Mouse (Mus musculus) v-Abl transformed pro-B cells (cell line): Measurements from ENCODE around the gene 0610030E20Rik.

ENCODE experiments used
- in situ Hi-C, 2 experiments: fragments of 400-800 bp; cut with MboI; formaldehyde crosslinking; loops; one replicate each; pipeline ENCODE4 v1.15.1; 2025; ENCODE audit not compliant: unreplicated experiment in 2 of 2

0610030E20Rik gene

DNA sequence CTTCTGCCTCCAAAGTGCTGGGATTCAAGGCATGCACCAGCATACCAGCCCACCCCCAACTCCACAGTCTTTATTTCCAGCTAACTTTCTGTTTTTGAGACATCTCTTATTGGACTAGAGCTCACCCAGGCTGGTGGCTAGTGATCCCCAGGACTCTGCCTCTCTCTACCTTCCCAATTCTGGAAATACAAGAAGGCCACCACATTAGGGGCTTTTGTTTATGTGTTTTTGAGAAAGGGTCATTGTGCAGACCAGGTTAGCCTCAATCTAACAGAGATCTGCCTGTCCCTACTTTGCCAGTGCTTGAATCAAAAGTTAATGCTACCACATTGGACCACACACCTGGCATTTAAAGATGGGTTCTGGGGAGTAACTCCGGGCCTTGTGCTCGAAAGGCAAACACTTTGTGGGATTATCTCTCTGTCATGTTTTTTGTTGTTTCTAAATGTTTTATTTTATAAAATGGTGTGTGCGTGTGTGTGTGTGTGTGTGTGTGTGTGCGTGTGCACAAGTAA is 20.4 kb downstream of the 0610030E20Rik start:
- in situ Hi-C loops: loop anchor here in 1 of 2 experiments (5.0 kb wide), 1 partner anchor 40 kb away; no protein-coding TSS in a partner anchor

DNA sequence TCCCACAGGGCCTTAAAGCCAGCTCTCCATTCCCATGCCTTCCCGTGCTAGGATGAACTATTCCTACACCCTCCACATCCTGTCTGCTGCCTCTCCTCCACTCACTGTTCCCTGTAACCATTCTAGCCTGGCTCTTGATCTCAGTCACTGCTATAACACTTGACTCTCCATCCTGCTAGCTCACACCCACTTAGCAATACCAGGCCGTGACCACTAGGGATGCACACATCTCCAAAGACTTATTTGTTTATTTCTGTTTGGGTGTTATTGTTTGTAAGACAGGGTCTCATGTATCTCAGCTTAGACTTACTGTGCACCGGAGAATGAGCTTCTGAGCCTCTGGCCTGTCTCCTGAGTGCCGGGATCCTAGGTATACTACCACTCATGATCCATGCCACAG is 22.4 kb downstream of the 0610030E20Rik start:
- in situ Hi-C loops: loop anchor here in 1 of 2 experiments (5.0 kb wide), 1 partner anchor 38 kb away; no protein-coding TSS in a partner anchor

DNA sequence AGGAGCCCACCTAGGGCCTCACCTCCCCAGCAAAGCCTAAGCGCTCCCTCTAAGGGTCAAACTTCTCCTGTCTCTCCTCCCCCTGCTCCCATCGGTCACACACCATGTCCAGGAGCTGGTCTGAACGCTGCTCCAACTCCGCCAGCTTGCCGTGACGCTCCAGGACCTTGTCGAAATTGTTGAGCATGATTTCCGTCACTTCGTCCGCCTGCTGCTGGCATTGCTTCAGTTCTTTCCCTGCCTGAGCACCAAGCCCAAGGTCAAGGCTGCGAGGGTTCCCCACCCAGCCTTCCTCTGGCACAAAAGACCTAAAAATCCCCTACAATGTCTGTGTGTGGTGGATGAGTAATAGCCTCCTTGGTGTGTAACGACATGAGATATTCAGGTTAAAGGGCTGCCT is 23.0 kb downstream of the 0610030E20Rik start:
- in situ Hi-C loops: no loop called here

DNA sequence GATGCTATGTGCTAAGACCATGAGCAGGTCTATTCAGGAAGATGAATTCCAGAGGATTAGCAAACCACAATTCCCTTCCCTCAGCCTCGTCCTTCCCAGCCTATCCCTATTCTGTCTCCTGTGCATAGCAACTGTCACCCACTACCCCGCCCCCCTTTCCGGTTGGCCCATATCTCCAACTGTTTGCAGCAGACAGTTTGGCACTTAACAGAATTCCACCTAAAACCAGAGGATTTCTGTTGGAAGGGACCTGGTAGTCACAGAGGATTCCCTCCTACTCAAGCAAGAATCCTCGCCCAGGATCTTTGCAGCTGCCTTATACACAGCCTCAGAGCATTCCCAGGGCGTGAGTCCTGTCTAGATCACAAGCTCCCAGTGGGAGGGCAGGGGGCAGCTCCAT is 24.0 kb downstream of the 0610030E20Rik start:
- in situ Hi-C loops: no loop called here

DNA sequence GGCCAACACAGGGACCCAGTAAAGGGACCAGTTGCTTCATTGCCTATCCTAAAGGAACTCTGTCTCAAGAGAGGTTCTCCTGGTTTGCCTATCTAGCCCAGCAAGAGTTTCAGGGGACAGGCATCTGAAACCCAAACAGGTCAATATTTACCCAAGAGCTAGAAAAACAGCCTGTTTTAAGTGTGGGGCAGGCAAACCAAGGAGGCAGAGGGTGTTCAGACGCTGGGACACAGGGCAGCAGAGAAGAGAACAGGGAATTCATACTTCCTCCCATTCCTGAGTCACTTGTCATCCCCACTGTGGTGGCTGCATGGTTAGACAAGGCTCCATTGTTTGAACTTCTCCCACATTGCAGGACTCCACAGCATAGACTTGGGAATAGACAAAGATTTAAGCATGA is 24.5 kb downstream of the 0610030E20Rik start:
- in situ Hi-C loops: no loop called here

DNA sequence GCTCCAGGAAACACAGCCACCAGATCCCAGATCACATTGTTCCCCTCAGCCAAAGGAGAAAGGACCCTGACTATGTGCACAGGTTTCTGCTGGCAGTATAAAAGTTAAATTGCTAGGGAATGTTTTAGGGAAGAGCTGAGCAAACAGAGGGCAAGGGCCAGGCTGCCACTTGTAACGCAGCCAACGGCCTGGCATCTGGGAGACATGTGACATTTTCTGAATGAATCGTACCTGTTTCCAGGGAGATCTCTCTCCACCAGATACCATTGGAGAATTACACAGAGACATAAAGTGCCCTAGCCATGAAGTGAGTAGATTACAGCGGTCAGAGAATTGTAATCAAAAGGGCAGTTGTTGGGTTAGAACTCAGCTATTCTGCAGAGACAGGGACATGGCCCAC is 26.1 kb downstream of the 0610030E20Rik start:
- in situ Hi-C loops: no loop called here

DNA sequence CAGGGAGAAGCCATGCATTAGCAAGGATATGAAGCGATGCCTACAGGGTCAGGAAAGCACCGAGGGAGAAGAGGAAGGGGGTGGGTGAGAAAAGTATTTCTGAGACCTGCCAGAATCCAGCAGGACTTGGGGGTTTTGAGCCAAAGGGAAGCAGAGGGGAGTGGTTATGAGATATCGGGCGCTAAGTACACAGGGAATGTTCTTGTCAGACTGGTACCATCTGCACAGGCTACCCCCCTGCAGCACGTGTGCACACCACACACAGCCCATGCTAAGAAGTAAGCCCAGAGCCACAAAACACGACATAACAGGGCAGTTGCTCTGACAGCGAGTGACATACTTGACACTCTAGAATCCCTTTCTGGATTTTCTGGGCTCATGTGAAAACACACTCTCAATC is 27.1 kb downstream of the 0610030E20Rik start:
- in situ Hi-C loops: no loop called here

DNA sequence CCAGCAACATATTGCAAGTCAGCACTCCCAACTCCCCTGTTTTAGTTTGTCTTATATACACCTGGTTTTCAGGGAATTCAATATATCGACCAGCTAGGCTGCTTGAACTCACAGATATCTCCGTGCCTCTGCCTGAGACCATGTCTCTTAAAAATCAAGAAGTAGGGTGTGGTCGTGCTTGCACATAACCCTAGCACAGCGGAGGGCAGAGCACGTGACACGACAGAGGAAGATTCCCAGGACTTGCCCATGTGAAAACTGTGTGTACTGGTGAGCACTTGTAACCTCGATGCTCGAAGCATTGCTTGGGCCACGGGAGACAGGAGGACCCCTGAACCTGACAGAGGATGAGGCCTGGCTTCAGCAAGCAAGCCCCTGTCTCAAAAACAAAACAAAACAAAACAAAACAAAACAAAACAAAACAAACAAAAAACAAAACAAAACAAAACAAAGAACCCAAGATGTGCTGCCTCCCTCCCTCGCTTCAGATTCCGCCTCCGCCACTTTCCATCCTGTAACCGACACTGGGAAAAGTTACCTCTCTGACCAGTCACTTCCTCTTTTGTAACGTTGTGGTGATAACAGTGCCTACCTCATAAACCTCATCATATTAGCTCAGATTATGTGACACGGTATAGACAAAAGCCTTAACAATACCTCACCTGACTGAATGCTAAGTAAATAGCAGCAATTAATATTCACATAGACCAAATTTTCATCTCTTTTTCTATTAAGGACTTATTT is 27.9 kb downstream of the 0610030E20Rik start:
- in situ Hi-C loops: no loop called here

DNA sequence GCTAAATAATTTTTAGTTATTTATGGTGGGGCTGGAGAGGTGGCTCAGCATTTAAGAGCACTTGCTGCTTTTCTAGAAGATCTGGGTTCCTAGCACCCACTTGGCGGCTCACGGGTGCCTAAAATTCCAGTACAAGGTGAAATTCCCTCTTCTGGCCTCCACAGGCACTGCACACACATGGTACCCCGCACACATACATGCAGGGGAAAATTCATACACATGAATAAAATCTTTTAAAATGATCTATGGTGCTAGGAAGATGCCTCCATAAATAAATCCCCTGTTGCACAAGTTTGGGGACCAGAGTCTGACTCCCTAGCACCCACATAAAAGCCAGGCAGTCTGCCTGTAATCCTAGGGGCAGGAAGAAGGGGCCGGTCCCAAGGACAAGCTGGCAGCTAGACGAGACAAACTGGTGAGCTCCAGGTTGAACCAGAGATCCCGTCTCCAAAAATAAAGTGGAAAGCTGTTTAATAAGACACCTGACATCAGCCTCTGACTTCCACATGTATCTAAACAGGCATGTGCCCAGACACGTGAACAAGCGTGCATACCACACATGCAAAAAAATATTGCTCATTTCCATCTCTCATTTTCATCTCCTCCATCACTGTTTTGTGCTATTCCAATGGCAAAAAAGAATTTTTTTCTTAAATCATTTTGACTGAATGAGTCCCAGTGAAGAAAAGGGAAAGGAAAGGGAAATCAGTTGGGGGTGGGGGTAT is 31.6 kb downstream of the 0610030E20Rik start:
- in situ Hi-C loops: no loop called here

DNA sequence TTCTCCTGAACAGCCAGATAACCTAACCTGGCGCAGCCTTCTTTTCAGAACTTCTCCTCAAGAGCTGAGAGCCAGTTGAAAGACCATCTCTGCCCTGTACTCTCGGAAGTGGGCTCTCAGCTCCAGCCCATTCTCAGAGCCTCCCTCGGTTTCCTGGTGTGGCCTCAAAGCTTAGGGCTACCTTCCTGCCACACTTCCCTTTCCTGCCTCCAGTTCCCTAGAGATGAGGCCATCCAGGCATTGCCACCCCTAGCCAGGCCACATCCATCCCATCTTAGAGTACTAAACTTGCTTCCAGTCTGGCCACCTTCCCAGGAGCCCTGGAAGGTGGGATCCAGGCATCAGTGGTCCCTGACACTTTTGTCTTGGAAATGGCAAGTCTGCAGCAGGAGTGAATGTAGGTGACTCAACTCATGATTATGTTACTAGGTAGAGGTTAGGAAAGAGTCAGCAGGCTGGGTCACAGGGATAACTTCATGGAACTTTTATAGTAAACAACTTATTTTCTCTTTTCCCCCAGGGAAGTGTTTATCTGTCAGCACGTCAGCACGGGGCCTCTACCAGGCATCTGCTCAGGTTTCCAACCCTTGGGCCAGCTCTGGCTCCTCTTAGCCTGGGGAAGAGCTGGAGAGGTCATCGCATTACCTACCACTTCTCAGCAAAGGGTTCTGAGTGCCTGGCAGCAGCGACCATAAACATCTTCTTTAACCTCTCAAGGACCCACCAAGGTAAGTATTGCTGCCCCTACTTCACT is 32.4 kb downstream of the 0610030E20Rik start:
- in situ Hi-C loops: no loop called here

DNA sequence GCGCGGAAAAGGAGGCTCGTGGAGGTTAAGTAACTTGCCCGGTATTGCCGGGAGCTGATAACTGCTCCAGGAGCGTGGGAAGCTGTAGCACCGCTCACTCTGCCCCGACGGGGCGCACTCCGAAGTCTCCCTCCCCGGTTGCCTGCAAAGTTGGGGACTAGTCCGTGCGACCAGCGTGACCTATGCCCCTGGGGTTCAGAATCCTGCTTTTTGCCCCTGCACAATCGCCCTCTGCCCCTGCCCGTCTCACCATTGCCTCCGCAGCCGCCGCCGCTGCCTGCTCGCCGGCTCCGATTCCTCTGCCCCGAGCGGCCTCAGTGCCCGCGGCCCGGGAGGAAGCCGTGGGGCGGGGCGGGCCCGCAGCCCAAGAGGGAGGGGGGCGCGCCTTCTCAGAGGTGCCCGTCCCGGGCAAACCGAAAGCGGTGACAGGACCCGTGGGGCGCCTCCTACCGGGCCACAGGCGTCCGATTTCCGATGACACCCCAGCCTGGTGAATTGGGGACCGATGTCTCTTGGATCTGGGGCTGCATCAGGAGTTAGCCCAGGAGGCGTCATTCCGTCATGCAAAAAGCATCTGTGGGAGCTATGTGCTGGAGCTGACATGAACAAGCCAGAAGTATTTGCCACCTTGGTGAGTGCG is 33.1 kb downstream of the 0610030E20Rik start, which contains the start of gene Vamp5:
Vamp5 (minus strand) TSS at position 338 of the 640 bp plus-strand sequence.
- in situ Hi-C loops: no loop called here

DNA sequence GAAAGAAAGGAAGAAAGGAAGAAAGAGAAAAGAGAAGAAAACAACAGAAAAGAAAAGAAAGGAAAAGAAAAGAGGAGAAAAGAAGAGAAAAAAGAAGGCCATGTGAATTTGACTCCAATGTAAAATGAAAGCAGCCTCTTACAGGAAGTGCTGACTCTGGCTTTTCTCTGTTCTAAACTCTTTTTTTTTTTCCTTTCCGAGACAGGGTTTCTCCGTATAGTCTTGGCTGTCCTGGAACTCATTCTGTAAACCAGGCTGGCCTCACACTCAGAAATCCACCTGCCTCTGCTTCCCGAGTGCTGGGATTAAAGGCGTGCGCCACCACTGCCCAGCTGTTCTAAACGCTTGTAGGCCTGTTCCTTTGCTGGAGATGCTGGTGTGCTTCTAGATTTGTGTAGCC is 35.4 kb downstream of the 0610030E20Rik start:
- in situ Hi-C loops: no loop called here

DNA sequence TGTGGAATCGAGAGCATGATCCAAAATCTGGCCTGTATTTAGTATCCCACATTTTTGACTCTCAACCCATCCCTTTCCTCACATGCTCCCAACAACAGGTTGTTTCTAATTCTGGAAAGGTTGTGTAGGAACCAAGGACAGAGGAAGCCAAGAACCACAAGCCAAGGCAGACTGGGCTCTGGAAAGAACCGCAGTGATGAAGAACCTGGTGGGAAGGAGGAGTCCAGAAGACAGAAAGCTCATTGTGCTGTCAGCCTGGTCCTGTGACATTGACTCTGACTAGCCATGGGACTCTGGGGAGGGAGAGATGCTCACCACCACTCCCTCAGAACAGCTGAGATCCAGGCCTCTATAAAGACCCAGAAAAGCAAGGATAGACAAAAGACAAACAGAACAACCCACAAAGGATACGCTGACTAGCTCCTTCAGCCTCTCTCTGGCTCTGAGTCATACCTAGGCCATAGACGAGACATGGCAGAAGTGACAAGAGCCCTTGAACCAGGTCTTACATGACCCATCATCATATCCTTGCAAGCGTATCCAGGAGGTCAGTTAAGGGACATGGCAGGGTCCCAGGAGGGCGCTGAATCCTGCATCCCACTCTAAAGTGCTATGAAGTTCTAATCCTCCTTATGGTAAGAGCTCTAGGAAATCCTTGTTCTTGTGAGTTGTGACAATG is 36.2 kb downstream of the 0610030E20Rik start:
- in situ Hi-C loops: no loop called here

DNA sequence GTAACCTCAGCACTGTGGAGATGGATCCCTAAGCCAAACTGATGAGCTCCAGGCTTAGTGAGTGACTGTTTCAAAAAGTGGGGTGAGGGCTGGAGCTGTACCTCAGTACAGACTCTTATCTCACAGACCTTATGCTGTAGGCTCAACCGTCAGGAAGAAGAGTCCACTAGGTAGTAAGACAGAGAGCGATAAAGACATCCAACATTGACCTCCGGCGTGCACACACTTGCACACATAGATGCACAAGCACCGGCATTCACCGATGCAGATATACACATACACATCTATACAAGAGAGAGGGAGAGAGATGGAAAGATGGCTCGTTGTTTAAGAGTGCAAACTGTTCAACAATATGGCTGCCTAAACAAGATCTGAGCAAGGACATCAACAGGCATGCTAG is 36.8 kb downstream of the 0610030E20Rik start:
- in situ Hi-C loops: no loop called here

DNA sequence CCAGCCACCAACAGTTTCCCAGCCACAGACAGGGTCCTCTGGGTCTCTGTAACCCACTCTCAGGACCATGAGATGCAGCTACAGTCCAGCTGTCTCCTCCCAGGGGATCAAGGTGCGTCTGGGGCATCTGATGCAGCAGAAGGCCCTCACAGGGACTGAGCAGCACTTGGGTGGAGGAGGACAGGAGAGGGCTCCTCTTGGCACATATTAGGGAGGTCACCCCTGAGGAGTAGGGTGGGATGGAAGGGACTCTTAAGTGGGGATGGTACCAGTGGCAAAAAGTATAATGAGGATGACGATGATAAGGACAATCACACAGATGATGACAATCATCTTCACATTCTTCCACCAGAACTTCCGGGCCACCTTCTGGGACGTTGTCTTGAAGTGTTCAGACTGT is 38.1 kb downstream of the 0610030E20Rik start:
- in situ Hi-C loops: no loop called here

DNA sequence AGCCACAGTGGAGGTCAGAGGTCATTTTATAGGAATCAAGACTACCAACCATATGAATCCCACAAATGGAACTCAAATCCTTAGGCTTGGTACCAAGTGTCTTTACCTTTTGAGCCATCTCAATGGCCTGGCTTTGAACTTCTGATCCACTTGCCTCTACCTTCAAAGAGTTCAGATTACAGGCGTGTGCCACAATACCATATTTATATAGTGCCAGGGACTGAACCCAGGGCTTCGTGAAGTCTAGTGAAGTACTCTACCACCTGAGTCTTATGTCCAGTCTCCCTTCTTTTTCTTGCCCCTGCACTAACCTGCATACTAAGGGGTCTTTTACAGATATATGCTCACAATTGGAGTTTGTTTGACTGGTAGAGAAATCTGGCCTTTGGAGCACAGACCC is 39.4 kb downstream of the 0610030E20Rik start:
- in situ Hi-C loops: no loop called here

DNA sequence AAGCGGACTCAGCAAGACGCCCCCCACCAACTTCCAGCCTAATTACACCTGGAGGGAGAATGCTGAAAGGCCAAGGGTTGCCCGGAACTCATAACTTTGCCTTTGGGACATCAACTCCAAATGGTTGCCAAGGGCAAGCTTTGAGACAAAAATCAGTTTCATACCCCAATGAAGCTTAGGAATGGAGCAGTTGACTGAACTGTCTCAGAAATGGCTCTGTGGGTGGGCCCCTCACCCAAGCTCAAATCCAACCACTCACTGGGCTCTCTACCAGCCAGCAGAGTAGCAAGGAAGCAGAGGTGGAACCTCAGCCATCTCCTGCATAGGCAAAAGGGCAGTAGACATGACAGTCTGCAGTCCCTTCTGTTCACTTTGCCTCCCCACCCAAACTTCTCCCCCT is 40.7 kb downstream of the 0610030E20Rik start:
- in situ Hi-C loops: no loop called here

DNA sequence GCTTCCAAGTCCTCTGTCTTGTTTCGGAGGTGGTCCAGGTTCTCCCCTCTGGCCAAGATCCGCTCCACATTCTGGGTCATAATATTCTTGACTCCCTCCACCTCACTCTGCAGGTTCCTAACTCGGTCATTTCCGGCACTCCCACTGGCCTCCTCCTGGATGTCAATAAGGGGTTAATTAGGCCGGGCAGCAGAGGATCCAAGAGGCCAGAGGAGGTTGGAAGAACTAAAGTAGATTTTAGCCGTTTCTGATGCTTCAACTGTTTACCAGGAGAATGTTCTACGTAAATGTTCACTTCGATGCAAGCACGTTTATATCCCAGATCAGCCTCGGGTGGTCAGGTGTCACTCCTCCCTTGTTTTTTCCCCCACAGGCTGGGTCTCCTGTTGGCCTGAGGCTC is 41.1 kb downstream of the 0610030E20Rik start:
- in situ Hi-C loops: no loop called here

DNA sequence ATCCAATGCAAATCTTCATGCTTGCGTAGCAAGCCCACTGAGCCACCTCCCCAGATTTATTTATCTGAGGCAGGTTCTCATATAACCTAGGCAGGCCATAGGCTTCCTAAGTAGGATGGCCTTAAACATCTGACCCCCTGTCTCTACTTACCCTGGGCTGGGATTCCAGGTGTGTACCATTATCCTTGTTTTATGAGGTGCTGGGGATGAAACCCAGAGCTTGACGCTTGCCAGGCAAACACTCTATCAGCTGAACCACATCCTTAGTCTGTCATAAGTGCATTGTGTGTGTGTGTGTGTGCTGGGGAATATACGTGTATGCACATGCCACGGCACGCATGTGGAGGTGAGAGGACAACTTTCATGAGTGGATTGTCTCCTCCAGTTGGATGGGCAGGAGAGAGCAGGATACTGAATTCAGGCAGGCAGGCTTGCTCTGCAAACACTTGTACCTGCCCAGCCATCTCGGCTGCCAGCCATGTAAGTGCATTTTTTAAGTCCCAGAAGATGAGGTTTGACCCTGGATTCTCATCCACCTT is 41.7 kb downstream of the 0610030E20Rik start:
- in situ Hi-C loops: no loop called here

DNA sequence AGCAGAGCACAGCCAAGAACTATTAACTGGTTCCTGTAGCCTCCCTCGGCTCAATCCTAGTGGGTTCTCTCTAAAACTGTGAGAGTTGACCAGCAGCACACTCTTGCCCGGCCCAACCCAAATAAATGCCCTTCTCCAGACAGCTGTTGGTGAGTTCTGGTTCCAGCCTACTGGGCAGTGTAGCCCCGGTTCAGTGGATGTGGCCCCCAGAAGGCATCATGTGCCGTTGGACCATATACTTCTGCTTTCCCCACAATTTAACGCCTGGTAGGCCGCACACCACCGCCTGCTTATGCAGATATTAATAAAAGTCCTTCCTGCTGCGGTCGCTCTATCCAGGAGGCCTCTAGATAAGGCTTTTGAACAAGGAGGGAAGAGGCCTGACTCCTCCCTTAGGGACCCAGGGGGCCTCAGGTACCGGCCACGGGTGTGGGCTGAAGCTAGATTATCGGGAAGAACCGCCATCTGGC is 42.4 kb downstream of the 0610030E20Rik start:
- in situ Hi-C loops: no loop called here
